Mouse (Mus musculus): ENCODE data around the gene Wars2.

Gene Wars2

DNA sequence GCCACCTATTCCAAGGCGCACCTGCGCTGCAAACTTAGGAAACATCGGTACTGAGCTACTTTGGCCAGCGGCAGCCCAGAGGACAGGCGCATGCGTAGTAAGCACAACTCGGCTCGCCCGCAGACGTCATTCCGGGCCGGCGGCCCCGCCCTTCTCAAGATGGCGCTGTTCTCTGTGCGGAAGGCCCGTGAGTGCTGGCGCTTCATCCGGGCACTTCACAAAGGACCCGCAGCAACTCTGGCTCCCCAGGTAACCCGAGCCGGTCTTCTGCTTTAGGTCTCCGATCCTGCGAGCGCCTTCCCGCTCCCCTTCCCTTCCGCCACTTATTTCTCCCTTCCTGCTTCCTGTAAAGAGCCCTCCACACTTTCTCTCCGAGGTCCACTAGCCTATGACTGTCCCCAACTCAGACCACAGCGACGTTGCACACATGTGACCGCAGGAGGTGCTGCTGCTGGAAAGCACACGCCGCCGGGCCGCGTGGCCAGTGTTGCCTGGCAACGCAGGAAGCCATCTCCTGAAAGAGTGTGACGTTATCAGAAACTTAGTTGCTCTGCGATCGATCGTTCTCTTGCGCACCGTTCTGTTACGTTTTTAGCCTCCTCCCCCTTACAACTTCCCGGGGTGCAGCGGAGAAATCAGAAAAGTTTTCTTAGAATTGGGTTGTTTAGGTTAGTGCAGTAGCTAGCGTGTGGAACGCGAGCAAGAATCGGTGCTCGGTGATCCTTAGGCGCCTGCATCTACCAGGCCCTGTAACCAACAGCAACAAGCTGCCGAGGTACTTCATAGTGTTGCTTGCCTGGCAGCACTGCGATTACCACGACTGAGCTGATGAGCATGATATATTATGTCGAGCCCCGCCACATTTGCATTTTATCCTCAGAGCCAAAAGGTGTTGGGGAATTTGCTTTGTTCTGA is at the start of gene Wars2:
TSS of gene Wars2 (plus strand) at position 129 of the 915 bp plus-strand sequence.
- peak; percentile 96 for DNase-seq

GRCm38 (mm10) chr3:99096816-99097215 is 44.1 kb upstream of the Wars2 start:
- no peak for DNase-seq

GRCm38 (mm10) chr3:99110353-99111213 is 30.3 kb upstream of the Wars2 start:
- no peak for DNase-seq

DNA sequence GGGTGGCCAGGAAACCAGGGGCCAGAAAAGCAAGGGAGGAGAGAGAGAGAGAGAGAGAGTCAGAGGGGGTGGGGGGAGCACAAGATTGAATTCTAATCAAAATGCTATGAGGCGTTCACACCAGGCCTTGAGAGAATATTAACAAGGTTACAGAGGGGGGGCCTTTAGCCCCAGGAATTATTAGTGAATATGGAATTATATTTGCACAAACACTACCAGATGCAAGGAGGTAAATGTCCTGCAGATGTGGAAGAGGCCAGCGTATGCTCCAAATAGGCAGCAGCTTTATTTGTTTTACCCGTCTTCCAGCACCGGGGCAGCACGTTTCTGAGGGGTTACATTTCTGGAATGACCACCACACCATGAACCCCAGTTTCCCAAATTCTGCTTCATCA is 29.7 kb upstream of the Wars2 start:
- DNase-seq, result no peak

DNA sequence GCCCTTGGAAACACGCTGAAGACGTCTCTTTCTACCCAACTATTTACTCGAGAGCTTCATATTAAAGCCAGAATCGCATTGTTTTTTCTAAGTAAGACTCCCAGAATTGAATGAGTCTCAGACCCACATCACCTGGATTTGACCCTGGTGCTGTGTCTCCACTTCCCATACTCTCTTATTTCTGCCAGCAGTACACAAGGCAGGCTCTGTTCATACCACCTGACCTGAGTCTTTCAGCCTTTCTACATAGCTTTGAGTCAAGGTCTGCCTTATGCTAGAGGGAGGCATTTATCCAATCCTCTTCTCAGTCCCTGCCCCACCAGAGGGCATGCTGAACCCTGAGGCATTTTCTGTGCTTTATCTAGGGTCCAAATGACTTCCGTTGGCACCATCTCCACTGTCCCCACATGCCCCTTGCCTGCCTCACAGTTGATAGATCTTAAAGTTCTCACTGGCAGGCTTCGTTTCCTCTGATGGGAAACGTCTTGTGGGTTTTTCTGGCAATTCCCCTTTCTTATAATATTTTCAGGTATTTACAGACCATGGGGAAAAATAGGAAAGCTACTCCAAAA is 27.5 kb upstream of the Wars2 start:
- no peak for DNase-seq

GRCm38 (mm10) chr3:99120942-99121341 is 19.9 kb upstream of the Wars2 start:
- DNase-seq, result no peak

GRCm38 (mm10) chr3:99130521-99130920 is 10.3 kb upstream of the Wars2 start:
- no peak for DNase-seq

DNA sequence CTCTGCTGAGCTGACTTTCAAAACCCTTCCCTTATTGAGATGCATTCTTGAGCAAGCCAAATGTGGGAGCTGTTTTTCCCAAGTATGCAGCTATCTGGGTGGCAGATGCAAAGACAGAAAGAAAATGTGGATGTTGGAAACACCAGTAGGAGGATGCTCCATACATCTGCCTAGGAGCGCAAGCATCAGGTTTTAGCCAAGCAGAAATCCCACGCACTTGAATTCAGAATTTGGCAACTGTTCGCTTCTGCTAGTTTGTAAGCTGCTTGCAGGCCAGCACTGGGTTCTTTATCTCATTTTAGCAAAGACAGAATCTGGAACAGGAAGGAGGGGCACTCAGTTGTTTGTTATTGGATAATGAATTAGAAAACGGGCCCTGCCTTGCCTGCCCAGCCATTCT is 8.9 kb upstream of the Wars2 start:
- DNase-seq, result no peak

- no peak for DNase-seq
These were observed 7.0 kb upstream of the Wars2 start for GRCm38 (mm10) chr3:99133913-99134312.

GRCm38 (mm10) chr3:99147886-99148285 is 7.0 kb downstream of the Wars2 start:
- no peak for DNase-seq

- no peak for DNase-seq
These were observed 8.2 kb downstream of the Wars2 start for GRCm38 (mm10) chr3:99149035-99149434.

DNA sequence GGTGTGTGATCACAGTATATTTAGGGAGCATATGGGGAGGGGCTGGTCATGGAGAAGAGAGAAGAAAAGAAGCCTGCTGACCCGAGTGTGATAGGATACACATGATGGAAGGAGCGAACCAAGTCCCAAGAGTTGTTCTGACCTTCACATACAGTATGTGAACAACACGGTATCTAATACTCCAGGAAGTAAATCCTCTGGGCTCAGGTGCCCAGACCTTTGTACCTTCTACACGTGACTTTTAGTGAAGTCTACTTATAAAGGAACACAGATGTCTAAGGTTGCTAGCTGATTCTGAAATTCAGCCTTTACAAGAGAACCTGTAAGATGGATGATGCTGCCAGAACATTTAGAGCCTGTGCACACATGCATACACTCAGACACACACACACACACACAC is 15.4 kb downstream of the Wars2 start:
- no peak for DNase-seq

GRCm38 (mm10) chr3:99156987-99157386 is 16.1 kb downstream of the Wars2 start:
- no peak for DNase-seq

DNA sequence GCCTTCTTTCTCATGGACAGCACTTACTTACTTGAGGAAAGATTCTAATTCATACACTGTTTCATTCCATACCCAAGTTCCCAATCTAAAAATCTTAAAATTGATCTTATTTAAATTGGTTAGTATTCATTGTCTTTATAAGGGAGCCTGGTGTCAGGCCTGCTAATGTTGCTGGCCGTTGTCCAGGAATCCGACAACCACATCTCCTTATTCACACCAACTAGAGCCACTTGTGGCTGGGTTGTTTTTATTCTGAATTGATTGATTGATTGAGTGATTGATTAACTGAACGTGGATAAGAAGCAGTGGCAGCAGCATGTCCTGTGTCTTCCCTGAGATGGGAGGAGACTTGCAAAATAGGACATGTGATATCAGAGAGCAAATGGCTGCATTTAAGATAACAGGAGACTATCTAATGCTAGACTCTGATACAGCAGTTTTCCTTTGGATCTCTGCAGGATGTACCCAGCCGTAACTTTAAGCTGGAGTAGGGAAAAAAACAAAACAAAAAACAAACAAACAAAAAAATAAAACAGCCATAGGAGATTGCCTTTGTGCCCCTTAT is 16.7 kb downstream of the Wars2 start:
- DNase-seq, result peak in 1 of 2 experiments; percentile 6

DNA sequence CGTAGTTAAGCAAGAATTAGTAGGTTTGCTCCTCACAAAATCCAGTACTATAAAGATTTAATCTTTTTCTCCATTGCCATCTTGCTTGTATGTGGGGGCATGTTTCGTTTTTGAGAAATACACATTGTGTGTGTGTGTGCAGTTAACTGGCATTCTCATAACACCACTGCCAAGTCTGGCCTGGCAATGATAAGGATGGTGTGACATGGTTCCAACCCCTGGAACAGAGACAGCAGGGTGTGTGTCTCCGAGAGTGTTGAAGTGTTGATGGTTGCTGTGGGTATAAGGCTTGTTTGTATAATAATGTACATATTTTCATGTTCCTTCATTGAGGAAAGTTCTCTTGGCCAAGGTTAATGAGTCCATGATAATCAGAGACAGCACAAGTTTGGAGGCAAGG is 19.1 kb downstream of the Wars2 start:
- no peak for DNase-seq

DNA sequence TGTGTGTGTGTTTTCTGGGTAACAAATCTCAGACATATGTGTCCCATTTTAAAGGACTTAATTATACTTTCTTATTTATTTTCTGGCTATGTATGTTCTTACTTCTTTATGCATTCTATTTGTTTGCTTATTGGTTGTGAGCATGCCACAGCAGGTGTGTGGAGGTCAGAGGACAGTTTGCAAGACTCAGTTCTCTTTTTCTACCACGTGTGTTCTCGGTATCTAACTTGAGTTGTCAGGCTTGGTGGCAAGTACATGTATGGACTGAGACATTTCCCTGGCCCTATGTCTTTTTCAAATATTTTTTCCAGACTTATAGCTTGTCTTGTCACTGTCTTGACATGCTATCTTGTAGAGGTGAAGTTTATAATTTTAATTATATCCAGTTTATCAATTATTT is 21.3 kb downstream of the Wars2 start:
- DNase-seq, result no peak

DNA sequence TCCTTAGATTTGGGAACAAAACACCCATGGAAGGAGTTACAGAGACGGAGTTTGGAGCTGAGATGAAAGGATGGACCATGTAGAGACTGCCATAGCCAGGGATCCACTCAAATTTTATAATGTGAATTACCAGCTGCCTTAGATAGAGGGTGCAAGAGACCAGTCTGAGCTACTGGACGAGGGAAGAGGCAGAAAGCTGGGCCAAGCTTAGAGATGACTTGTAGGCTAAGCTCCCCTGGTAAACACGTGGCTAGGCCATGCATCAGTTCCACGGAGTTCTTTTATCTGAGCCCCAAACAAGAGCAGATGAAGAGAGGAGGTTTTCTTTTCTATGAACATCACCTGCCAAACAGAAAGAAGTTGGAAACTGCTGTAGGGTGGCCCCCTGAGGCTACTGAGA is 26.9 kb downstream of the Wars2 start:
- DNase-seq, result no peak

DNA sequence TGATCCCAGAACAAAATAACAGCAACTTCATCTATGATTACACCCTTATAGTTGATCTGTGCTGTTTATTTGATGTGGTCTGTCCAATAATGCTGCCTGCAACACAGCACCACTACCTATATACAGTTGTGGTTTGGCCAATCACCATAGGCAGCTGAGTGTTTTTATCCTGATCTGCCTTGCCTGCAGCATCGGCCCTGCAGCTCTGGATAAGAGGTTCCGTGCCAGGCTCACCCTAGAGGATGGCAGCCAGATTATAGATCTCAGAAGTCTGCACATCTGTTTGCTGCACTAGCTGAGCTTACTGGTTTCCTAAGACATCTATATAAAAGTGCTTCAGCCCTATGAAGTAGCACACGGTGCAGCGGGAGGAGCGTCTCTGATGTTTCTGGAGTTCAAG is 32.3 kb downstream of the Wars2 start:
- no peak for DNase-seq

DNA sequence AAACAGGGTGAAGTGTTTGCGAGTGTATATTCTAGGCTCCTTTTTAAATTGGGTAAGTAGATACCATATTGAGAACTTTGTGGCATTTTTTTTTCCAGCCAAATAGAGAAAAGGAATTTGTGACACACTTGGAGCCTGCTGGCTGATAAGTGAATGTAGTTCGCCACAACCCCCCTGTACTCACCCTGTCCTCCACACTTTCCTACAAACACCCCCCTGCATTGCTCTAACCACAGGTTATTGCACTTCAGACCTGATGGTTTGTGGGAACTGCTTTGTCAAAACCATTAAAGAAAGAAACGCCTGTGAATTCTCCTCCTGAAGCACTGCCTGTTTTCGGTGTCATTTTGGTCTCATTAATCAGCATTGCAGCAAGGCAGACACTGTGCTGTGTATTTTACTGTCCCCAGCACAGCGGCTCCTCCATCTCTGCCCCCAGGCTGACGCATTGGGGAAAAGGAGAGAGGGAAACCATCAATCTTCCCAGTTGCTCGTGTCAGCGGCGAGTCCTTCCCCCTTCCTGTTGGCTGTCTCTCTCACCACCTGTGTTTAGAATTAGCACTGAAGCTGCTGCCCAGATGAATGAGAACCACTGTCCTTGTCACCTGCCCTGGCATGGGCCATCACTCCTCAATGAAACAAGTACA is 33.9 kb downstream of the Wars2 start:
- DNase-seq, result no peak

DNA sequence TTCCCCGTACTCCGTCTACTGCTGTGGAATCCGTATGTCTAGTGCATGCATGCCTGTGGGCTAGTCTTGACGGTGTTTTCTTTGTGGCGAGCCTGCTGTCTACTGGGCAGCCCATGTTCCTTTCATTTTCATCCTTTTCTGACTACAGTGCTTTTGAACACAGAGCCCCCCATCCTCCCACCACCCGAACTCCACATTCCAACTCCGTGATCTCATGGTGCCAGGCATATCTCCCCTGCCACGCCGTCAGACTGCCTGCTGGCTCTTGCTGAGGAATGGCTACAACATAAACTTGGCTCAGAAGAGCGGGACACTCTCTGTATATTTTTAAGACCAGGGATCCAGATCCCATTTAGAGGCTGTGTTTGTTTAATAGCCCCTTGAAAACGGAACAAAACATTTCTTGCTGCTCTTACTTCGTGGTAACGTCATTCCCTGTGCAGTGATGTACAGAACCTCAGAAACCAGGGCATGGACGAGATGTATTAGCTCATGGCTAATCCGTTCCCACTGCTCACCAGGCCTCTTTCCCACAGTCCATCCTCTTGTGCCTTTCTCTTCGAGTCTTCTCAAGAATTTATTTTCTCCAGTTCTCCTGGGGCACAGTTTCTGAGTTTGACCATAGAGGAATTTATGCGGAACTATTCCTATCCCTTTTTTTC is 42.6 kb downstream of the Wars2 start:
- DNase-seq, result no peak

- no peak for DNase-seq
These were observed 43.5 kb downstream of the Wars2 start for GRCm38 (mm10) chr3:99184373-99184772.

DNA sequence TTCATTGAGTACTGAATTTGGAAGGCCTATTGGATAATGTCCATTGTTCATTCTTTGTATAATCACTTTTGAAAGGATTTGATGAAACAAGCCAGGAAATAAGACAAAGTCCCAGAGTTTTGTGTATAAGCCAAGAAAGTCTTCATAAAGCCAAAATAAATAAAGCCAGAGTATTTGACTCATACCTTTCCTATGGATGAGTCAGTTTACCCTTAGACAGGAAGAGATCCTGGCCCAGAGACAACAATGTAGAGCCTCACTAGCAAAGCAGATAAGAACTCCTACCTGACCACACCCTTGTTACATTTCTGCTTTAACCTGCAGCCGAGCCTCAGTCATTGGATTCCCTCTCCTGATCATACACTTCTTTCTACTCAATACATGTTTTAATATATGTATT is 47.2 kb downstream of the Wars2 start:
- no peak for DNase-seq

All from kidney, postnatal 25 days (tissue).